Mouse (Mus musculus): ENCODE data around the gene Clca3a1. TPM values are rescaled to one million over a fixed set of nuclear protein-coding genes. Genes with fewer than 3 reads are reported as not detected.

The Clca3a1 gene
- 0.89 TPM for total RNA-seq (2023)

GRCm38 (mm10) chr3:144760592-144761309 is at the start of gene Clca3a1:
Gene Clca3a1, minus strand, starts transcription at chr3:144760977.

DNA sequence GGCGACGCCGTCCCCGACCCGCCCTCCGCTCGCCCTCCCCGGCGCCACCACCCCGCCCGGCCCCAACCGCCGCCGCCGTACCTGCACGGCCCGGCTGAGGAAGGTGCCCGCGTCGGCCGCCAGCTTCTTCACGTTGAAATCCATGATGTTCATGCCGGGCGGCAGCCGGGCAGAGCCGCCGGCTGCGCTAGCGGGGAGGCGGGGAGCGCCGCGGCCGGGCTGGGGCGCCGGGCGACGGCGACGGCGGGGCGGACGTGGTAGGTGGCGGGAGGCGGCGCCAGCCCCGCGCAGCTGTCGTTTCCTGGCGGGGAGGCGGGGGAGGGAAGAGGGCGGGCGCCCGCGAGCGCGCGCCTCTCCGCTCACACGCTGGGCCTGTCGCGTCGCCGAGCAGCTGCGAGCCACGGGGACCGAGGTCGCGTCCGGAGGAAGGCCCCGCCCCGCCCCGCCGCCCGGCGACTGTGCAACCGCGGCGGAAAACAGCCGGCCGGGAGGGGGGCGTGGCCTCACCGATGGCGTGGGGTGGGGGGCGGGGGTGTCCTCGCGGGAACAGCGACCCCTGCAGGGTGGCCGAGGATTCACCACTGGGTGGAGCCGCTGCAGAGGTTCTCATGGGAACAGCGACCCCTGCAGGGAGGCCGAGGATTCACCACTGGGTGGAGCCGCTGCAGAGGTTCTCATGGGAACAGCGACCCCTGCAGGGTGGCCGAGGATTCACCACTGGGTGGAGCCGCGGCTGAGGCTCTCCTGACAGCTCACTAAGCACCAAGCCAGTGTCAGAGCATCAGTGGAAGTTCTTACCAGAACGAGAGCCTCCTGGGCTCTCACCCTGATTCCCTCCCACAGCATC is 40.7 kb downstream of the Clca3a1 start, which contains the start of gene Sh3glb1:
Gene Sh3glb1 (minus strand): TSS at position 435 of the 847 bp plus-strand sequence.

Other genes with a start within 250 kb of the Clca3a1 start
- gene Hs2st1, start 190.8 kb downstream of the Clca3a1 start, total RNA-seq (2023) = 22.7 TPM
- 142 TPM for gene Selenof, start 190.7 kb downstream of the Clca3a1 start, total RNA-seq (2023)
- gene Sh3glb1, start 40.6 kb downstream of the Clca3a1 start, total RNA-seq (2023) = 93.6 TPM
- gene Clca3a2, start 58.5 kb upstream of the Clca3a1 start, total RNA-seq (2023) = not detected
- not detected for gene Clca3b, start 88.4 kb upstream of the Clca3a1 start, total RNA-seq (2023)
- gene Clca4b, start 171.6 kb upstream of the Clca3a1 start, total RNA-seq (2023) = not detected
- gene Clca4a, start 214.1 kb upstream of the Clca3a1 start, total RNA-seq (2023) = not detected